ENCODE assay signal across 16 mouse cellular contexts in genomic region chr6:86053594-86053993, GRCm38 (mm10). TPM values are rescaled to one million over a fixed set of nuclear protein-coding genes. Genes with fewer than 3 reads are reported as not detected.
DNase-seq lines count a peak whose midpoint lies in the region; ATAC-seq lines count a peak whose summit lies in the region.
"Had no signal": no experiment of that assay in that cellular context is flagged by ENCODE, and none has a peak within 500 bp of the region (broad histone marks: within the 10 kb centered on the region; RNA-seq: fewer than 3 reads in every experiment).

No protein-coding gene starts in this region.

- H3K4me2 ChIP-seq in heart, embryonic 11.5 days, result no peak overlapping the region; the same call in 1 of the 2 replicates
- peak overlapping the region; percentile 49 for H3K4me2 ChIP-seq in forebrain, embryonic 13.5 days
- H3K4me2 ChIP-seq in midbrain, embryonic 15.5 days, result peak overlapping the region; percentile 14; the same call in 1 of the 2 replicates

- no peak overlapping the region for H3K9ac ChIP-seq in heart, embryonic 11.5 days (ENCODE audit: low read depth, low read length)
- H3K9ac ChIP-seq in forebrain, embryonic 13.5 days, result peak overlapping the region; percentile 61
- no peak overlapping the region for H3K9ac ChIP-seq in midbrain, embryonic 15.5 days

- 25% methylated on average over 5 of the region's 5 CpGs for WGBS in heart, embryonic 11.5 days (ENCODE audit: insufficient replicate concordance)
- WGBS in forebrain, embryonic 13.5 days, result 60% methylated on average over 5 of the region's 5 CpGs
- WGBS in limb, embryonic 10.5 days, result 86% methylated on average over 5 of the region's 5 CpGs
- 53% methylated on average over 5 of the region's 5 CpGs for WGBS in midbrain, embryonic 15.5 days

- peak; percentile 79 for ATAC-seq in heart, embryonic 11.5 days (replicated peaks; ENCODE audit: insufficient number of reproducible peaks, low FRiP score, low TSS enrichment)
- no peak for ATAC-seq in forebrain, embryonic 13.5 days
- no peak for ATAC-seq in midbrain, embryonic 15.5 days (replicated peaks)

- H3K4me1 ChIP-seq in heart, embryonic 11.5 days (ENCODE audit: control insufficient read depth, insufficient read depth, low read length), result peaks cover 19% of the 10 kb centered on the region
- peaks cover 73% of the 10 kb centered on the region for H3K4me1 ChIP-seq in forebrain, embryonic 13.5 days
- H3K4me1 ChIP-seq in limb, embryonic 10.5 days, result peaks cover 10% of the 10 kb centered on the region
- H3K4me1 ChIP-seq in midbrain, embryonic 15.5 days, result peaks cover 80% of the 10 kb centered on the region

- H3K4me3 ChIP-seq in heart, embryonic 11.5 days (ENCODE audit: low read depth, low read length), result no peak overlapping the region
- H3K4me3 ChIP-seq in forebrain, embryonic 13.5 days, result no peak overlapping the region
- H3K4me3 ChIP-seq in limb, embryonic 10.5 days, result no peak overlapping the region
- H3K4me3 ChIP-seq in midbrain, embryonic 15.5 days, result no peak overlapping the region
- H3K4me3 ChIP-seq: myocyte had no signal

- H3K36me3 ChIP-seq in heart, embryonic 11.5 days (ENCODE audit: control insufficient read depth, insufficient read depth, low read length), result no peaks in the 10 kb centered on the region
- no peaks in the 10 kb centered on the region for H3K36me3 ChIP-seq in forebrain, embryonic 13.5 days (ENCODE audit: poor library complexity, severe bottlenecking)
- no peaks in the 10 kb centered on the region for H3K36me3 ChIP-seq in limb, embryonic 10.5 days
- no peaks in the 10 kb centered on the region for H3K36me3 ChIP-seq in midbrain, embryonic 15.5 days (replicated peaks)

- H3K9me3 ChIP-seq in heart, embryonic 11.5 days (replicated peaks; ENCODE audit: control insufficient read depth, low read length), result no peaks in the 10 kb centered on the region
- H3K9me3 ChIP-seq in forebrain, embryonic 13.5 days (replicated peaks), result no peaks in the 10 kb centered on the region
- H3K9me3 ChIP-seq in limb, embryonic 10.5 days (replicated peaks), result no peaks in the 10 kb centered on the region
- no peaks in the 10 kb centered on the region for H3K9me3 ChIP-seq in midbrain, embryonic 15.5 days

- no peaks in the 10 kb centered on the region for H3K27me3 ChIP-seq in heart, embryonic 11.5 days (ENCODE audit: control insufficient read depth, insufficient read depth, low read length)
- H3K27me3 ChIP-seq in forebrain, embryonic 13.5 days, result no peaks in the 10 kb centered on the region
- H3K27me3 ChIP-seq in limb, embryonic 10.5 days (ENCODE audit: low read depth, poor library complexity, severe bottlenecking), result no peaks in the 10 kb centered on the region
- H3K27me3 ChIP-seq in midbrain, embryonic 15.5 days (replicated peaks), result no peaks in the 10 kb centered on the region

- H3K27ac ChIP-seq in heart, embryonic 11.5 days (ENCODE audit: low read depth, low read length), result peak overlapping the region; percentile 1; the same call in 1 of the 2 replicates
- peak overlapping the region; percentile 98 for H3K27ac ChIP-seq in forebrain, embryonic 13.5 days
- 0 out of 2 replicates have a peak overlapping the region, but pooled peaks have one; percentile 14 for H3K27ac ChIP-seq in limb, embryonic 10.5 days
- H3K27ac ChIP-seq in midbrain, embryonic 15.5 days, result peak overlapping the region; percentile 97

- intact Hi-C loops in left cerebral cortex, postnatal 36 days (cut with DNase I), result no loop called here

- DNase-seq in heart, adult 9 months (ENCODE audit: low spot score in 2 of 2), result no peak
- no peak for DNase-seq in limb, embryonic 10.5 days (ENCODE audit: low spot score)
- DNase-seq in spleen, adult 12 weeks (ENCODE audit: low spot score), result no peak
- no peak for DNase-seq in right cerebral cortex, adult 18-20 months
- no peak for DNase-seq in left cerebral cortex, postnatal 36 days (ENCODE audit: low spot score in 2 of 2)
- DNase-seq: cerebellum, postnatal 25 days; kidney, postnatal 14 days; lung, postnatal 14 days; right cerebral cortex, postnatal 4 days had no signal

RNA-seq across cellular contexts. Expression of gene Add2, which starts 25.1 kb away (rescaled TPM):
- polyA plus RNA-seq in heart, embryonic 11.5 days (2014; fragmentation: Nextera tagmentation; extraction: Ambion mirVana), result 11.9 and 16.4 TPM in 2 replicates
- polyA plus RNA-seq in forebrain, embryonic 13.5 days (2015; fragmentation: Nextera tagmentation; extraction: Ambion mirVana), result 155 and 172 TPM in 2 replicates
- 6.1 and 7.7 TPM in 2 replicates for polyA plus RNA-seq in limb, embryonic 10.5 days (2016; fragmentation: Nextera tagmentation; extraction: Ambion mirVana)
- 206 and 209 TPM in 2 replicates for polyA plus RNA-seq in midbrain, embryonic 15.5 days (2015; fragmentation: Nextera tagmentation; extraction: Ambion mirVana)
- 100 to 1,000 TPM; 220 to 232 TPM for total RNA-seq in left cerebral cortex, postnatal 36 days (2021)

RNA-seq across cellular contexts. Expression of gene Figla, which starts 37.6 kb away (rescaled TPM):
- not detected in 2 replicates for polyA plus RNA-seq in heart, embryonic 11.5 days (2014; fragmentation: Nextera tagmentation; extraction: Ambion mirVana)
- polyA plus RNA-seq in forebrain, embryonic 13.5 days (2015; fragmentation: Nextera tagmentation; extraction: Ambion mirVana), result not detected in 2 replicates
- not detected in 2 replicates for polyA plus RNA-seq in limb, embryonic 10.5 days (2016; fragmentation: Nextera tagmentation; extraction: Ambion mirVana)
- polyA plus RNA-seq in midbrain, embryonic 15.5 days (2015; fragmentation: Nextera tagmentation; extraction: Ambion mirVana), result not detected in 2 replicates
- total RNA-seq in left cerebral cortex, postnatal 36 days (2021), result not detected
- total RNA-seq: gastrocnemius, postnatal 4 days; hematopoietic stem cell, adult 5-6 weeks; left cerebral cortex, postnatal 25 days had no signal
- polyA plus RNA-seq: myocyte had no signal

Comparison
In these comparisons a context has a peak if more than half of its experiments do, and no peak if none do; other contexts are left out.
1. H3K27ac ChIP-seq: peak in every context shown above with its lines; median percentile 98 in forebrain, embryonic 13.5 days; 97 in midbrain, embryonic 15.5 days; 14 in limb, embryonic 10.5 days; 1 in heart, embryonic 11.5 days.